Mouse (Mus musculus) cerebellum, adult 11-12 months (tissue): ENCODE measurements at regions not wholly inside any gene's neighbourhood (a gene's known extent, or its start where the extent isn't known, plus 50 kb on each side); places are given as distances from the start of the nearest gene placed in this dataset.

Source experiments
- DNase-seq: peaks from one replicate; pipeline ENCODE4 v3.0.0; 2022

DNA sequence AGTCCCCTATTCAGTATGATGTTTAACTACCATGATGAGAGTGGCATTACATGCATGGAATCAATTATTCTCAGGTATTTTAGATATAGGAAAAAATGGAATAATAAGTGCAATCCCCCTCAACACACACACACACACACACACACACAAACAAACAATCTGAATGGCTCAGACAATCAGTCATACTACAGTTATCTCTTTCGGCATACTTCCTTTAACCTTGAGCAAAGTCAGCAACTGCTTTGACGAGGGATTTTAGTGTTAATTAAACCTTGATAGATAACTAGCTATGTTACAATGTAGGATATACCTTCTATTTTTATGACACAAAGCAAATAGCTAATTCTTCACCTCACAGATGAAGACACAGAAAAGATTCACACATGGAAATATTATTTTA, 312.1 kb downstream of the Tex13c3 start:
- DNase-seq: no peak

DNA sequence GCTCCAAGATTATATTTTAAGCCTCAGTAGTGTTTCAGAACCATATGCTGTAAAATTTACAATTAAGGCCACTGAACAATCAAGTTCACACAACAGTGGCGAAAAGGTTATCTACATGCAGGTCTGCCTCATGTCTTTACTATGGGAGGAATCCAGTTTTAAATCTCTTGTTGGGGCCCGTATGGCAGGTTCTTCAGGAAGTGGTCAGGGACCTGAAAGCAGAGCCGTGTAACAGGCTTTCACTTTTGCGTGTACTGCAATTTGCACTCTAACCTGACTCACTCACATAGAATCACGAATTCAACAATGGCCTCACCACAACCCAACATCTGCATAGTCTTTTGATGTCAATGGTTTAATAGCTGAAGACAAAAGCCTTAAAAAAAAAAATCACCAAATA, 312.6 kb downstream of the Tex13c3 start:
- no peak for DNase-seq

DNA sequence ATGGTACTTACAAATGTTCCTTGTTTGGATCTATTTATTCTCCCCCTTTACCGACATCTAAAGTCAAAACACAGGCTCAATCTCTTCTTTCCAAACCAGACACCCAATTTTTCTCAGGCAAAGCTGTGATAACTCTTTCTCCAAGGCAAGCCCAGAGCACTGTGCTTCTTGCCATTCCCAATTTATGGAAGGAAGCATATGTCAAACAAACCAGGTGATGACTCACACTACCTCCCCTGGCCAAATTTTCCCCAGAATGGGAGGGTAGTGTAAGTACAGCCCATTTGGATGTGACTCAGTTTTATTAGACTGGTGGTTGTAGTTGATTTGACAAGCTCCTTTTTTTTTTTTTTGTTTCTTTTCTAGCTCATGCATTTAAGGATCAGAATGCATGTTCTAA, 313.0 kb downstream of the Tex13c3 start:
- DNase-seq: peak; percentile 28

DNA sequence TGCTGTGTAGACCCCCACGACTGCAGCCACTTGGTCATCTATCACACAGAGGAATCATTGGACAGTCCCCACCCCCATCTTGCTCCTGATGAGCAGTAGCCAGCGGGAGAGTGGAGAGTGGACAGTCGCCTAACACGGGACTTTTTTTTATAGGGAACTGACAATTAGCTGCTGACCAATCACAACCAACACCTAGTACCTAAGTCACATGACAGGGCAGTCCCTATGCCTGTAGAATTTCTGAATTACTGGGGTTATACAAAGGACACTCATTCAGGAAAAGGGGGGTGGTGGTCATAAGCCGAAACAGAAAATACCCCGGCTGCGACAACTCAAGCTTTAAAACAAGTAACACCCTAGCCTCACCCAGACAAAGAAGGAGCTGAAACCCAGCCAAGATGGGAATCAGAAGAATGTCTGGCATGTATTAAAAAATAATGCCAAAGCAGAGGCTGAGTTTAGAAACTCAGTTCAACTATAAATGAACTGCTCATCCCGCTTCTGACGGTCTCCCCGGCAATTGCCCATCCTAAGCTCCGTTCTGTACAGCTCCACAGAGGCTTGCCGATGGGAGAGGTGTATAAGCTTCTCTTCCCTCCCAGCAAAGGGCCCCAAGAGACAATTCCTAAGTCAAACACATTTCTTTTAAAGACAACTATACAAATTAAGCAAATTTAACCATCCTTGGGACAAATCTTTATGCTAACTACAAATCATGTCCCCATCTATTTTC, 313.8 kb downstream of the Tex13c3 start:
- peak; percentile 26 for DNase-seq

DNA sequence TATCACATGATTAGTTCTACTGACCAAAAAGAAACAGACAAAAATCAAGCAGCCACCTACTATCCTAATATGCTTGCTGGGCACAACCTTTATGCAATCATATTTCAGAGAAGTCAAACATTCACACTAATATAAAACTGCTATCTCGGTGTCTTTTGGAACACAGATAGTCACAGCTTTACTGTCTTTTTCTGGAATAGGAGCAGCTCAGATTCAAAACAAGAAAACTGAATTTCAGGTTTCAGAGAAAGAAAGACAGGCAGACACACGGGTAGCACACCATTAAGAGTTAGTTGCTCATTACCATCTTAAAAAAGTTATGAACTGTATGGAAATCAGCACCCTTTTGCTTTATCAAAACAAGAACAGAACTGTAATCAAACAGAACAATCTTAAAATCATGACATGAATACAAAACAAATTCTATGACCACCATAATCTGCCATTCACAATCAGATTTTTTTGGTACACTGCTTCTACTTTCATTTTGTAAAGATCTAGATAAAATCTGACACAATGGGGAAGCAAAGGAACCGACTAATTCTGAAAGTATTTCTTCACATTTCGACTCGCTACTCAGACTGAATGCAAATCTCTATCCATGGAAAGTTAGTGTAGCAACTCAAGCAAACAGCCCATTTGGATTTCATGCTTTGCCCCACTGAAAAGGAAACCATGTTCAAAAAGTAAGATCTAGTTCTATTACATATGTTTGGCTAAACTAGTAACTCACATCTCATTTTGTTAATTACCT, 315.1 kb downstream of the Tex13c3 start:
- no peak for DNase-seq

DNA sequence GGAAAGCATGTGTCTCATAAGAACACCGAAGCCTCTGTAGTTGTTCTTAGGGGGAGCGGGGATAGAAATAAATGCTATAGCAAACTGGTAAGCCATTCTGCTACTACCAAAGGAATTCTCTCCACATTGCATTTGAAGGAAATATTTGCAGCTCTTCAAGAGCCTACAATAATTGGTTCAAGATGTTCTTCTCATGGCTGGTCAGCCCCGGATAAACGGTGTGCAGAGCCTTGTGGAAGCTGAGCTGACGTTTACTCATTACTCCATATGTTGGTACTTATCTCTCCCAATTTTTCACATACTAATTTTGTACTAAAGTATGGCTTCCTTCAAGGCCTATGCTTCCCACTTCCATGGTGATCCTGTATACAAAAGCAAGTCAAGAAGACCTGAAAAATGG, 317.0 kb downstream of the Tex13c3 start:
- no peak for DNase-seq

DNA sequence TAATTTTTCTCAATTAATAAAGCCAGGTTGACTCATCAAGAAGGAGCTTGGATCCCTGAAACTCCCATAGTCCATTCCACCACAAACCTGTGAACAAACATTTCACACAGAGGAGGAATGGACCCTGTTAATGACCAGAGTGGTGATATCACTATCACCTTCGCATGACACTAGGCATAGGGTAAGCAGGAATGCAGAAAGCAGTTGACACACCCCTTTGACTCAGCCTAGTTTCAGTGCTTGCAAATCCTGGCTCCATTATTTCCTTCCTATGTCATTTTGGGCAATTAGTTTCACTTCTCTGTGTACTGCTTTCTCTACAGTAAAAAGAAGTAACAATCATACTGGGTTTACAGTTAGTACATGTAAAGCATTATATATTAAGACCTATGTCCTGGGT, 318.2 kb downstream of the Tex13c3 start:
- no peak for DNase-seq

DNA sequence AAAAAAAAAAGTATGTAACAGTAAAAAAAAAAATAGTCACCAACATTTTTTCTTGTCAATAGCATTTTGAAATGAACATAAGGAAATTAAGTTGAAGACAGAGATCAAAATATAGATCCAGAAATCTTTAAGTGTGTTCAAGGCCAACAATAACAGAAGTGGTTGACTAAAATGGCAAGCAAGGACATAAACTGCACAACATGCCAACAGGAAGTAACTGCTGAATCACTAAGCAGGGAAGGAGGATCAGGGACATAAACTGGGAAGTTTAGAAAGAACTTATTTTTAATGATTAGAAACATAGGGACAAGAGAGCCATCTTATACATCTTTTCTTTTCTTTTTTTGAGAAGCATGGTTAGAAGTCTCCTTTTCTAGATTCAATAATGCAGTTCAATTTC, 318.8 kb downstream of the Tex13c3 start:
- no peak for DNase-seq

DNA sequence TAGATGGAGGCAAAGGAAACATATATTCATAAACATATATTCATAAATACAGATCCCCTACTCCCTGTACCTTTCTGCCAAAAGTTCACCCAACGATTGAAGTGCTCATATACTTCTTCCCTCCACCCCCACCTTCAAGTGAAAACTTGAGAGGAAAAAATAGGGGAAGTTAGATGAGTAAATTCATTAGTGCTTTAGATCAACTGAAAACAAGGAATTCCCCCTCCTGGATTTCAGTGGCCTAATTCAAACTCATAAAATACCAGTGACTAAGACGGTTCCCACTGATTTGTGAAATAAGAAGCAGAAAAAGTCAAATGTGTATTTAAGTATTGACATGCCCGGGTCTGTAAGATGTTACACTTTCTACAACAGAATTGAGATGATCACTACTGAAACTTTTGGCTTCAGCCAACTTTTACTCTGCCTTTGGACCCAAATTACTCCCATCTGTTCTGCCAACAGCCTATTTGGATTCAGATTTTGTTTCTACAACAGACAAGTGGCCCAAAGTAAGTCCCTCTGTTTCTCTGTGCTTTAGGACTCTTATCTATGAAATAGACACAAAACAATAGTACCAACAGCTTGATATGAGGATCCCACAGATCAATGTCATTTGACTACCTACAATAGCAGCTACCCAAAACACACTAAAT, 320.7 kb downstream of the Tex13c3 start:
- no peak for DNase-seq

DNA sequence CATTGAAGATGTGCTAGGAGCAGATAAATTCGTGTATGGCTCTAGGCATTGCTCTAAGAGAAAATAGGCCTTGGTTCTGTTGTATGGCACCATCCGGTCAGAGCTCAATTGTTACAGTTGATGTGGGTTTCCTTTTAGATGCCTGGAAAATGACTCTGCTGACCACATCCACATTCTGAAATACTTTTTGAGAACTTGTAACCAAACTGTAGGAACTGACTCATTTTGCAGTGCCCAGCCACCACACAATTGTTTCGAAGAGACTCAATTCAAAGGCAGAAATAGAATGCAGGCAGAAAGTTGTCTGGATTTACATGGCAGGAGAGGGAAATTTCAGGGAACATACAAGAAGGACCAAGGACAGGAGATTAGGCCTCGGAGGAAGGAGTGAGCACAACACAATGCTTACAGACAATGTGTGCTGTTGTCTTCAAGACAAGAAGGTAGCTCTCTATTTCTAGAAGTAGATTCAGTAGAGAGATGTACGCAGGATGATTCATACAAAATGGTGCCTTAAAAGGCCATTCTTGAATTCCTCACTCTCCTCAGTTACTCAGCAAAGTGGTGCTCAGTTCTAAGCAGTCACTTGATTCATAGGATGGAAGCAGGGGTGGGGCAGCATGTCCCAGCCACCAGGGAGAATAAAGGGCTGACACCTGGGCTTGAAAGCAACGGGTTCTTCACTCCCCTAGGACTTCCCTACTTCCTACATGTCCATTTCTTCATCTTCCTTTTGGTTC, 323.5 kb downstream of the Tex13c3 start:
- no peak for DNase-seq

DNA sequence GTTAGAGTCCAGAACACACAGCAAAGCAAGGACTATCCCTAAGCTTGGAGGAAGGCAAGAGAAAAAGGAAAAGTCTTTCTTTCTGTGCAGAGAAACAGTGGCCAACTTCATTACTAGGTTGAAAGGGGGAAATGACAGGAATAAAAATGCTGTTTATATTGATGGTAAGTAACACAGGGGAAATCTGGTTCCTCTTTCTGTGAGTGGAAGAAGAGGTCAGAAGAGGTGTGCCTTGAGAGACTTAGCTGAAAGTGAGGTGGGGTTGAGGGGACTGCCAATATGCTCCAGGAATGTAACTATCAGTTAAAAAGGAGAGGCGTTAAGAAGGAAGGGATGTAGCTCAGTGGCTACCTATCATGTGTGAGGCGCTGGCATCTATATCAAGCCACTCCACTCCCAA, 327.5 kb downstream of the Tex13c3 start:
- no peak for DNase-seq

DNA sequence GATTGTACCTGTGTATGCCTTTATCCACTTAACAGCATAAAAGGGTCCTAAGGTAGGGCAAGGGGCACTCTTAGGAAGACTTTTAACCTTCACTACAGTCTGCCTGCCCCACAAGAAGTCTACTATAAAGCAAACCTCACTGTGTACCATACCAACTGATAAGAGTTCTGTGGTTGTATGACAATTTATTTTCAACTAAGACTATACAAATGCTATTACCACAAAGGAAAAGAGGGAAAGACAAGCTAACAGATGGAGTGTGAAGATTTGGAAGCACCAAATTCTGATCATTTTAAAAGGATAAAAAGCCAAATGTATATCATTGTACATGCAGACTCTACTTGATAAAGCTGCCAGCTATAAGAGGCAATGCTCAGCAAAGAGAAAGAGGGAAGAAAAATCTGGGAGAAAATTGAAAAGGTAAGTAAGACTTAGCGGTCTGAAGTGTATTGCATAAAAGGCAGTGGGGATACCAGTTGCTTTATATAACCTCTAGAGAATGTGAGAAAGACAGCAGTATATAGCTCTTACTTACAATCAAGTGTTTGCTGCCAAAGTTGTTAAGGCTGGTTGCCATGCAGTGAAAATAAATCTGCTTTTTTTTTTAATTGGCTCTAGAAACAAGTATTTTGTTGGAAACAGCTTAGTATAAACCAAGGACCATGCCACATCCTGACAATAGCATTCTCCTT, 328.8 kb downstream of the Tex13c3 start:
- DNase-seq: no peak

DNA sequence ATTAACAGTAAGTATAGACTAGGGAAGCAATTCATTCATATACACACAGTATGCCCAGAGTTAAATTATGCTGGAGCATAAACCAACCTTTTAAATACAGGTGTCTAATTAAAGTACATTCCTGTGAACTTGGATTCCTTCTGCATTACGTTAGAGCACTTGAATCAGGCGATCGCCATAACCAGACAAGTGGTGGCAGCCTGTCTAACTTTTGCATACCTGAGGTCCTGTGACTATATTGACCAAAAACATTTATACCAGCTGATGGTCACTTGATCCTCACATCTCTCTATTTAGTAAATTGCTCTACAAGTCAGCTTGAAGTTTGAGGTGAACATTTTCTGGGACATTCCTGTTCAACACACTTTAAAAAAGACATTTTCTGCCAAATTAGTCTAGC, 330.5 kb downstream of the Tex13c3 start:
- DNase-seq: no peak

DNA sequence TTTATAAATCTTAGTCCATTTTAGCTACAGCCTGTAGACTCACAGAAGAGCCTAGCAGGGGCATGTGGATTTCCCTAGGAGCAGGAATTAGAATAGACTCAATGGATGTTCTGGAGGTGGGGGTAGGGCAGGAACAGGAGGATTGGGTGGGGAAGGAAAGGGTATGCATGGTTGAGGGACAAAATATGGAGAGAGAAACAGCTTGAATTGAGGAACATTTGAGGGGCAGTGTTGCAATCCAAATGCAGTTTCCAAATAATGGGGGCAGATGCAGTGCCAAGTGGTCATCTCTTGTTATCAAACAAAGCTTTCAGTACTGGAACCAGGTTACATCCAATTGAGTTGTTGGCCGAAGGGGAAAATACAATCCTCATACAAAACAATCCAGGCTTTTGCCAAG, 332.4 kb downstream of the Tex13c3 start:
- no peak for DNase-seq

DNA sequence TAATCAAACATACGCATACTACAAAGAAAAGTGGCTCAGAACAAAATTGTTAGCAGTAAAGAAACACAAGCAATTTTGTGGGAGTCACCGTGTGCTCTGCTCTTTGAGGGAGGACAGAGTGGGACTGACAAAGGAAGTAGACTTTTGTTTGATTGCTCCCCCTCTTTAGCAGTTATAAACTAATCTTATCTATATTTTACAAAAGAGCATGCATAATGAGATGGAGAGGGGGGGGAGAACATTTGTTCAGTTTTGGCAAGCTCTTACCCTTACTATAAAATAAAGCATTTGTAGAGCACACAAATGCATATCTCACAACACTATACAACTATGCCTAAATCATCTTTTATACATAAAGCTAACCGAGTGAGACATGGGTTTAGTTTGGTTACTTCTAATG, 332.9 kb downstream of the Tex13c3 start:
- DNase-seq: no peak

DNA sequence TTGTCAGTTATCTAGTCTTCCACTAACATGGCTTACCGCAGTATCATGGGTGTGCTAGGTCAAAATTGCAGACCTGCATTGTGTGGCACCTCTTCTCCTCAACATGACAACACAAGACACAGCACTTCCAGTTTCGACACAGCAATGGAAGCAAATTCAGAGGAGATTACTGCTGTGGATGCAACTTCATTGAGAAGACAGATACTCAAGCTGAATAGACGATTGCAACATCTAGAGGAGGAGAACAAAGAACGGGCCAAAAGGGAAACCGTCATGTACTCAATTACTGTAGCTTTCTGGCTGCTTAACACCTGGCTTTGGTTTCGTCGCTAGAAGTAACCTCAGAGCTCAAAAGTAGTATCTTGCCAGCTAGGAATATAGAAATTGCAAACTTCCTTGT, 368.4 kb downstream of the Tex13c3 start:
- DNase-seq: no peak

DNA sequence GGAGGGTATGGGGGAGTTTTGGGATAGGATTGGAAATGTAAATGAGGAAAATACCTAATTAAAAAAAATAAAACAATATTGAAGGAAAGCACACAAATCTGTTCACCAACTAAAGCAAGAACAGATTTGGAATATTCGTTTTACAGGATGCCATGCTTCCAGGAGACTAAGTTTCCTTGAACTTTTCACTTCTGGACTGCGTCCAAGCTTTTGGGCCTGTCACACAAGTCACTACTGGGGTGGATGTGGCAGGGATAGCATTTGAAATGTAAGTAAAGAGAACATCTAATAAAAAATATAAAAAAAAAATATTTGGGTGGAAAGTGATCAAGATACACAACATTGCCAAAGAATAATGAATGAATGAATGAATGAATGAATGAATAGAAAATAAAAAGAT, 378.2 kb downstream of the Tex13c3 start:
- DNase-seq: no peak

DNA sequence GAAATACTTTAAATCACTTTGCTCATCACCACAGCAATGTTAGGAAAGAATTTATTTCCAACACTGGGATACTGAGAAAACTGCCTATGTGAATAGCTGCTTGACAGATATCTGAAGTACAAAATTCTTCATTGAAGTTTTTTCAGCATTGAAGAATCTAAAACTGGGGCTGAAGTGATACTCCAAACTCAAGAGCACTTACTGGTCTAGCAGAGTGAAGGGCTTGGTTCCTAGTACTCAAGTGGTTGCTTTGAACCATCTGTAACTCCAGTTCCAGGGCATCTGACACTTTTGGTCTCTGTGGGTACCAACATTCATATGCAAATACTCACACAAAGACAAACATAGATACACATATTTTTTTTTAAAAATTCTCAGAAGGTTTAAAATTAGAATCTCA, 385.2 kb downstream of the Tex13c3 start:
- no peak for DNase-seq

DNA sequence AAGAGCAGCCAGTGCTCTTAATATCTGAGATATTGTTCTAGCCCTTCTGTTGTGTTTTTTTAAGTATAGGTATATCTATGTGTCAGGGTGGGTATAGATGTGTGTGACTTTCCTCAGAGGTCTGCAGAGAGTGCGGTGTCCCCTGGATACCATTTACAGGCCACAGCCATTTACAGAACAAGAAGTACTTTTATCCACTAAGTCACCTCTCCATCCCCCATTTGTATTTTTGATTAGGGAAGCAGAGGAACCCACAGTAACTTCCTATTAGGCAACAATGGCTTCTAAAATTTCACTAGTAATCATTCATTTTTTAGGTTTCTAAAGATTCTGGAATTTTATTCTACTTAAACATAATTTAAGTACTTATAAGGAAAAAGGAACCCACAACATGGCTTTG, 396.7 kb downstream of the Tex13c3 start:
- no peak for DNase-seq

DNA sequence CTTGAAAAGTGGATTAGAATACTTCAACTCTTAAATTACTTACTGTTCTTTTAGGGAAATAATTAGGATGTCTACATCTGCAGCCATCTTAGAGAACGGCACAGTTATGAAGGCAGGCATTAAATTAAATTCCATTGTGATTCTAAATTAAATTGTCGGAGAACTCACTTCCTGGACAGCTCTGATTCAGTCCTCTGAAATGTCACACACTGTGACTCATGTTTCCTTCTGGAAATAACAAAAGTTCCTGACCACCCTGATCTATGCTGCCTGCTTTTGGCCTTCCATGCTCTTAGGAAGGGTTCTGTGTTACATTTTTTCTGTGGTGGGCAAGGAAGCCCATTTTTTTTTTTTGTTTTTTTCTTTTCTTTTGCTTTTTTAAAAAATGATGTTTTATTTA, 401.1 kb downstream of the Tex13c3 start:
- no peak for DNase-seq
